Mouse (Mus musculus) cortical plate, adult 2 months (tissue): Measurements from ENCODE around the gene Lamp1. TPM values are rescaled to one million over a fixed set of nuclear protein-coding genes. Genes with fewer than 3 reads are reported as not detected.

Experiments
- H3K27ac ChIP-seq: fragments of 200-500 bp; 2 replicates; pipeline ENCODE4 v1.5.1; 2012; ENCODE audit warnings: low read length, control low read depth, inconsistent platforms; ENCODE audit not compliant: insufficient read depth
- H3K4me1 ChIP-seq: fragments of 200-500 bp; 2 replicates; pipeline ENCODE4 v1.6.1; 2011; ENCODE audit warnings: low read length; ENCODE audit not compliant: control insufficient read depth, insufficient read depth
- H3K4me3 ChIP-seq: fragments of 200-500 bp; 2 replicates; pipeline ENCODE4 v1.5.1; 2011; ENCODE audit warnings: mild to moderate bottlenecking, low read length, control low read depth; ENCODE audit not compliant: insufficient read depth
- CTCF ChIP-seq: fragments of 200-500 bp; IDR thresholded peaks from 2 replicates; pipeline ENCODE4 v1.5.1; 2011; ENCODE audit warnings: mild to moderate bottlenecking, control low read depth, low read length; ENCODE audit not compliant: insufficient read depth; ENCODE audit errors: extremely low read depth
- POLR2A ChIP-seq: fragments of 200-500 bp; IDR thresholded peaks from 2 replicates; pipeline ENCODE4 v1.6.1; 2011; ENCODE audit warnings: mild to moderate bottlenecking, low read length, control low read depth; ENCODE audit not compliant: insufficient read depth; ENCODE audit errors: extremely low read depth
- polyA plus RNA-seq: library from polyadenylated mRNA; depleted of rRNA; stranded (reverse); fragments of >200 nt; gene quantifications from 2 replicates; pipeline ENCODE4 v1.2.3, GENCODE M21; 2012; rRNA removed

Lamp1 gene
- polyA plus RNA-seq: 425 and 453 TPM in 2 replicates

DNA sequence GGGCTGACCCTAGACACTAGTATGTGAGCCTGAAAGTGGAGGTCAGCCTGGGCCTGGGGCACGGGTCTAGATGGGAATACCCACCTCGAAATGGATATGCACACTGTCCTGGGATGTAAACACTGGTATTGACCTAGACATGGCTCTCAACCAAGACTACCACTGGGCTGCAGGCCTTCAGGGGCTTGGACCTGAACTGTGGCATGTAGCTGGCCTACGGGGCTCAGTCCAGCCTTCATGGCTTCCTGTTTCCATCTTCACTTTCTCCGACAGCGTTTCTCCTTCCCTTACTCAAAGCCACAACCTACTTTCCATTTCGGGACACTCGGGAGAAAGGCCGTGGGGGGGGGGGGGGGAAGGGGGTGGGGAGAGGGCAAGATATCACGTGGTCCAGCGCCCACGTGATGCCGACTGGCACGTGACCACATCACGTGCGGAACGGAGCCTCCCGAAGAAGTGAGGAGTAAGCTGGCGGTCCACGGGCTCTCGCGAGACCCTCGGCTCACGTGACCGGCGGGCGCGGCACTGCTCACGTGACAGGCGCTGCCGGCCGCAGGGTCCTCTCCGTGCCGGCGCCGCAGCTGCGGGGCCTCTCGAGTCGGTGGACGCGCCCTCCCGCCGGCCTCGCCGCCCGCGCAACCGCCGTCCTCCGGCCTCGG is at the start of gene Lamp1:
Gene Lamp1, plus strand, starts transcription at position 444 of the 659 bp plus-strand sequence.
- TF ChIP-seq CTCF (no peak), POLR2A (peak; percentile 50; the same call in 1 of the 2 replicates)
- peak within 1 kb of the TSS; percentile 66 for H3K27ac ChIP-seq
- H3K4me3 ChIP-seq: peak within 1 kb of the TSS; percentile 97
- H3K4me1 ChIP-seq: peaks cover 6% of the 10 kb centered on the region

DNA sequence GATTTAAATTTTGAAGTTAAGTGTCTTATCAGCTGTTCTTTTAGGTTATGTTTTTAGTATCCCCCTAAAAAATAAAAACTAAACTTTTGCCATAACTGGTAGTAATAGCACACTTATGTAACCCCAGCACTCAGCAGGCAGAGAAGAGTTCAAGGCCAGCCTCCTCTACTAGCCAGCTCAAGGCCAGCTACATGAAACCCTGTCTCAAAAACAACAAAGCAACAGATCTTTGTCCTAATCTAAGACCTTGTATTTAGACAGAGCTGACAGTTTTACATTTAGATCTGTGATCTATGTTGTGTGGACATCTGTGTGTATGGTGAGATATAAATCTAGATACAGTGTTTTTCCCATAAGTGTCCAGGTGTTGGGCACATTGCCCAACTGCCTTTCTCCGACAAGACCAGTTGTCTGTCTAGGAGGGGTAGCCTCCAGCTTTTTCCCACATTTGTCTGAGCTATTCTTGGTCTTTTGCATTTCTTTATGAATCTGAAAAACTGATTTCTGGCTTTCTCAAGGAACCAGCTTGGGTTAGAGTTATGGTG is 49.5 kb upstream of the Lamp1 start:
- no peak overlapping the region for H3K4me3 ChIP-seq
- no peak overlapping the region for H3K27ac ChIP-seq
- H3K4me1 ChIP-seq: peaks cover 7% of the 10 kb centered on the region
- no peak for TF ChIP-seq POLR2A
- no peak for TF ChIP-seq CTCF

DNA sequence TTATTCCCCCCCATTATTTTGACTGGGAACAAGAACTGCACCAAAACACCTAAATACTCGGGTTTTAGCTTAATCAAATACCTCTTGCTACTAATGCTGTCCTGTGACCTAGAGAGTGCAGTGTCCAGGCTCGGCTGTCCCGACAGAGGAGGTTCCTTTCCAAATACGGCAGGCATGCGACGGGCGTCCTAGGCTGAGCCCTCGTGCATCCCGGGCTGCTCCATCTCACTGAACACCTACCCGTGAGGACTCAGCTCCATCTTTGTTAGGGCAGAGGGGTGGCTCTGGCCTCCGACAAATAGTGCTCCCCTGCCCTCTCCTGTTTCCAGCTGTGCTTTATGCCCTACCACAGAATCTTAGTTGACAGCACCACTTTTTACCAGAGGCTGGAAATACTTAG is 47.0 kb upstream of the Lamp1 start:
- H3K27ac ChIP-seq: no peak overlapping the region
- no peak for TF ChIP-seq POLR2A
- no peak for TF ChIP-seq CTCF
- no peak overlapping the region for H3K4me3 ChIP-seq
- peaks cover 4% of the 10 kb centered on the region for H3K4me1 ChIP-seq

DNA sequence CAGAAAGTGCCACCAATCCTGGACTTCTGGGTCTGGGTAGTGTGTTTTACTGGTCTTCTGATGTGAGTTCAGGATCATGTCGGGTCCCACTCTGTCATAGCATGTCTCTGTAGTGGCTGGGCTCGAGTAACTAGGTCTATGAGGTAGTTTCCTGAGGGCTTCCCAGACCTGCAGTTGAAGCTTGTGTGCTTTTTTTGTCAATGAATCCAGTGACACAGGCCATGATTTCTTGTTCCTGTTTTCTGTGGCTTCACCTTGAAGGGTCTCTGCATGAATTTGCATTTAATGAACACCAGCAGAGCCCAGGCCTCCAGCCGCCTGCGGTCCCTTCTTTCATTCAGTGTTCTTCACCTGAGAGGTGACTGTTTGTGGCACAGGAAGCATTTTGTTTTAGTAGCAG is 45.7 kb upstream of the Lamp1 start:
- no peak overlapping the region for H3K4me3 ChIP-seq
- TF ChIP-seq CTCF: no peak
- TF ChIP-seq POLR2A: no peak
- peaks cover 4% of the 10 kb centered on the region; the same call in 1 of the 2 replicates for H3K4me1 ChIP-seq
- H3K27ac ChIP-seq: no peak overlapping the region

DNA sequence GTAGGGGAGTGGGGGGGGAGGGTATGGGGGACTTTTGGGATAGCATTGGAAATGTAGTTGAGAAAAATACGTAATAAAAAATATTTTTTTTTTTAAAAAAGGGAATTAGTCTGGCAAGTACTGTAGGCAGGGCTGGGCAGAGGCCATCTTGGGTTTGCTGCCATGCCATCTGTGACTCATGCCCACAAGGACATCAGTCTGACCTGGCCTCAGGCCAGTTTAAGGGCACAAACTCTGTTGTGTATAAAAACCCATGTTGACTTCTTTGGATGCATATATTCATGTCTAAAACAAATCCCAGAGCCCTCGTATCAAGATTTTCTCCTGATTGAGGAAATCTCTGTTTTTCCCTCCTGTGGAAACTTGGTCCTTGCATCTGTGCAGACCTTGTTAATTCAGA is 41.9 kb upstream of the Lamp1 start:
- Histone ChIP-seq H3K4me1 (no peaks in the 10 kb centered on the region), H3K27ac (no peak overlapping the region), H3K4me3 (no peak overlapping the region)
- TF ChIP-seq POLR2A: no peak
- no peak for TF ChIP-seq CTCF

DNA sequence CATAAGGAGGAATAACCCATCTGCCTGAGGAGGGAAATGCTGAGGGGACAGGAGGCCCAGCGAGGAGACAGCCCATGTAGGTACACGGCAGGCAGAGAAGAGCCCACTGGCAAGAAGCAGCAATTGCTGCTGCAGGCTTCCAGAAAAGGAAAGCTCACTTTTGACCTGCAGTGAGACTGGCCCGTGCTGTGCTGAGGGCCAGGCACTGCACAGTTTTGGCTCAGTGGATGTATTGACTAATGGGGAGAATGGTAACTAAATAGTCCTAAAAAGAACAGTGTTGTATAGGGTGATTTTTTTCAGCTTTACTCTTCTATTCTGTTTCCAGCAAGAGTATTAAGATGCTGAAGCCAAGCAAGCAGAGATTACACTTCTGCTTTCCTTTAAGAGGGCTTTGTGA is 40.4 kb upstream of the Lamp1 start:
- no peaks in the 10 kb centered on the region for H3K4me1 ChIP-seq
- no peak overlapping the region for H3K4me3 ChIP-seq
- TF ChIP-seq POLR2A: no peak
- no peak for TF ChIP-seq CTCF
- no peak overlapping the region for H3K27ac ChIP-seq

DNA sequence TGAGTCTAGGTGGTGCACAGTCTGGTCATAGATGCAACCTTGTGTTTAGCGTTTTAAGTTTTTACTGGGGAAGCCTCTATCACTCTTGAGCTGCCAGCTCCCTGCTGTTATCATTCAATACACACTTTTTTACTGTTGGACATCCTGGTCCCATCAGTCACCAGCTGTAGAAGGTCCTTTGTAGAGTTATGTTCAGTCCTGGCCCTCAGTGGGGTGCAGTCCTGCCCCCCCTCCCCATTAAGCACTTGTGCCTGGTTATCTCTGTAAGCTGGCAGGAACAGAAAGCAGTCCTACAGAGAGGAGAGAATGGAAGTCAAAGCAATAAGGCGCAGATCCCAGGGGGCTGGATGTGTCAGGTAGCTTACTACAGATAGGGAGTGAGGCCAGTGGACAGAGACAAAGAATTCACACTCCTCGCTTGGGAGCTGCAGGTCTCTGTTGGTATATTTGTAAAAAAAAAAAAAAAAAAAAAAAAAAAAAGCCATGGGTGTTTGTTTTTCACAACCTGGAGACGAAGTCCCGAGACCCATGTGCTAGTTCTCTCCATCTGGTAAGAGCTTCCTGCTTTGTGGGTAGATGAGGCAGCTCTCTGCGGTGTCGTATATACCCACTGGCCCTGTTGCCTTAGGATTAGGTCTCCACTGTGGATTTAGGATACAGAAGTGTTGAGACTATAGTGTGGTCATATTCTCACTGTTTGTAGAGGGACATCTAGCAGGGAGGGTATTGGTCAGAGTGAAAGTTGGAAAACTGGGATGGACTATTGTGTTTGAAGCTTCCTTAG is 37.9 kb upstream of the Lamp1 start:
- Histone ChIP-seq H3K27ac (no peak overlapping the region), H3K4me3 (no peak overlapping the region), H3K4me1 (0 out of 2 replicates have a peak, but pooled peaks cover 1% of the 10 kb centered on the region)
- TF ChIP-seq CTCF (no peak), POLR2A (no peak)

DNA sequence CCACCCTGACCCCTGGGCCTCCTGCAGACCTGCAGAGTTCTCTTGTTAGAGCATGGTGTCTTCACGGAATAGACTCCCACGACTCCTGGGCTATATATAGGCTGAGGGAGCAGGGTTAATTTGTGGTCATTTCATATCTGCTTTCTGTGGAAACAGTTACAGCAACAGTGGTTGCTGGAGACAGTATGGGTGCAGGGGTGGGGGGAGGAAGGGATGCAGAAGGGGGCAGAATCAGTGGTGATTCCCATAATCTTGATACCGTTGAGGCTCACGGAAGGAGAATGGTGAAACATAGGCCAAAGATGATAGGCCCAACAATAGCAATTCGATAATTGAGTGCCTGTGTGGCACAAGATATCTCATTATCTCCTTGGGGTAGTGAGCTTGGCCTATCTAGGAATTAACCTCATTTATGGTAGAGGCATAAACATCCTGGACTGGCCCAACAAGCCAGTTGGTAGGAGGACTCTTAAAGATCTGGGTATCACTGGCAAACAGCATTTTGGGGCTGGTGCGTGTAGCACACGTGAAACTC is 36.0 kb upstream of the Lamp1 start:
- TF ChIP-seq CTCF: no peak
- no peak for TF ChIP-seq POLR2A
- Histone ChIP-seq H3K27ac (no peak overlapping the region), H3K4me1 (0 out of 2 replicates have a peak, but pooled peaks cover 1% of the 10 kb centered on the region), H3K4me3 (no peak overlapping the region)

DNA sequence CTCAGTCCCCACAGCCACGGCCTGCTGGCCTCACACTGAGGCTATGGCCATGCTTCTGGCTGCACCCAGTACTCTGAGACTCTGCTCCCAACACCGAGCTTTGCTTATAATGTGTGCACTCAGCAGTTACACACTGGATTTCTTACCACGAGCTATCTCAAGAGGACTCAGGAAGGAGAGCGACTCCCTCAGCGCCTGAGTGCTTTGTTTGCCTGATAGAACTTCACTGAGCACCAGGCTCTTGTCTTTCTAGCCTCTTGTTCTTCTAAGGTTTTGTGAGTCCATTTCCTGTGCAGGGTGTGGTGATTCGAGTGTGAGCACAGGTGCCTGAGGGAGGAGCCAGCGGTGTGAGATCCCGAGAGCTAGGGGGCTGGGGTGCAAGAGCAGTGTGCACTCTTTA is 34.1 kb upstream of the Lamp1 start:
- no peak overlapping the region for H3K27ac ChIP-seq
- TF ChIP-seq POLR2A (no peak), CTCF (no peak)
- 0 out of 2 replicates have a peak, but pooled peaks cover 1% of the 10 kb centered on the region for H3K4me1 ChIP-seq
- no peak overlapping the region for H3K4me3 ChIP-seq
